Mouse (Mus musculus) liver, postnatal 0 days (tissue): Measurements from ENCODE around the gene Dnm1.

Source experiments
- CTCF ChIP-seq: sonication (generic); IDR thresholded peaks from 2 replicates; pipeline ENCODE4 v1.5.1; 2016; ENCODE audit warnings: antibody characterized with exemption, low read depth
- EP300 ChIP-seq: IDR thresholded peaks from 2 replicates; pipeline ENCODE4 v1.6.1; 2016; ENCODE audit warnings: antibody characterized with exemption, low read depth, mild to moderate bottlenecking

GRCm38 (mm10) chr2:32308870-32309568, 44.1 kb downstream of the Dnm1 start:
- TF ChIP-seq EP300 (no peak), CTCF (no peak)
